Mouse (Mus musculus): Measurements from ENCODE around the gene Gm28051.

The Gm28051 gene

GRCm38 (mm10) chr12:102757689-102758402 is at the start of gene Gm28051, which contains the start of the genes Gon7 and Ubr7:
Gm28051 (minus strand) TSS chr12:102757765.
Gon7 (minus strand) TSS chr12:102757803.
Ubr7 (plus strand) TSS chr12:102757967.
- peak; percentile 95 for DNase-seq (ENCODE audit: low spot score in 2 of 2)

- no peak for DNase-seq (ENCODE audit: low spot score in 2 of 2)
Observed at GRCm38 (mm10) chr12:102799528-102799927, 42.0 kb upstream of the Gm28051 start.

- DNase-seq (ENCODE audit: low spot score in 2 of 2): no peak
Observed at GRCm38 (mm10) chr12:102787927-102788326, 30.4 kb upstream of the Gm28051 start.

GRCm38 (mm10) chr12:102785593-102785985 is 28.0 kb upstream of the Gm28051 start:
- no peak for DNase-seq (ENCODE audit: low spot score in 2 of 2)

GRCm38 (mm10) chr12:102784899-102785592 is 27.5 kb upstream of the Gm28051 start:
- DNase-seq (ENCODE audit: low spot score in 2 of 2): no peak

- DNase-seq (ENCODE audit: low spot score in 2 of 2): no peak
Observed at GRCm38 (mm10) chr12:102782841-102783240, 25.3 kb upstream of the Gm28051 start.

- no peak for DNase-seq (ENCODE audit: low spot score in 2 of 2)
Observed at GRCm38 (mm10) chr12:102779452-102779851, 21.9 kb upstream of the Gm28051 start.

GRCm38 (mm10) chr12:102778151-102778550 is 20.6 kb upstream of the Gm28051 start:
- no peak for DNase-seq (ENCODE audit: low spot score in 2 of 2)

- no peak for DNase-seq (ENCODE audit: low spot score in 2 of 2)
Observed at GRCm38 (mm10) chr12:102776035-102776434, 18.5 kb upstream of the Gm28051 start.

GRCm38 (mm10) chr12:102772676-102773075 is 15.1 kb upstream of the Gm28051 start:
- DNase-seq (ENCODE audit: low spot score in 2 of 2): no peak

GRCm38 (mm10) chr12:102771601-102772000 is 14.0 kb upstream of the Gm28051 start:
- no peak for DNase-seq (ENCODE audit: low spot score in 2 of 2)

GRCm38 (mm10) chr12:102769000-102769399 is 11.4 kb upstream of the Gm28051 start:
- no peak for DNase-seq (ENCODE audit: low spot score in 2 of 2)

- DNase-seq (ENCODE audit: low spot score in 2 of 2): no peak
Observed at GRCm38 (mm10) chr12:102763696-102764095, 6.1 kb upstream of the Gm28051 start.

- no peak for DNase-seq (ENCODE audit: low spot score in 2 of 2)
Observed at GRCm38 (mm10) chr12:102761668-102762067, 4.1 kb upstream of the Gm28051 start.

- no peak for DNase-seq (ENCODE audit: low spot score in 2 of 2)
Observed at GRCm38 (mm10) chr12:102758936-102759335, 1.4 kb upstream of the Gm28051 start.

- no peak for DNase-seq (ENCODE audit: low spot score in 2 of 2)
Observed at GRCm38 (mm10) chr12:102758403-102758756, 815 bp upstream of the Gm28051 start, which contains the start of gene Gm20604. Gm20604 (minus strand) TSS chr12:102758672.

- no peak for DNase-seq (ENCODE audit: low spot score in 2 of 2)
Observed at GRCm38 (mm10) chr12:102757055-102757688, 393 bp downstream of the Gm28051 start.

GRCm38 (mm10) chr12:102756304-102756703 is 1.3 kb downstream of the Gm28051 start:
- DNase-seq (ENCODE audit: low spot score in 2 of 2): no peak

- no peak for DNase-seq (ENCODE audit: low spot score in 2 of 2)
Observed at GRCm38 (mm10) chr12:102748256-102748655, 9.3 kb downstream of the Gm28051 start.

GRCm38 (mm10) chr12:102744839-102745238 is 12.7 kb downstream of the Gm28051 start:
- no peak for DNase-seq (ENCODE audit: low spot score in 2 of 2)

- DNase-seq (ENCODE audit: low spot score in 2 of 2): peak; percentile 74 to 87
Observed at GRCm38 (mm10) chr12:102743589-102744574, 13.7 kb downstream of the Gm28051 start, which contains the start of the genes Moap1 and Tmem251. Moap1 (minus strand) TSS chr12:102743661. Tmem251 (plus strand) TSS chr12:102743762.

Data from frontal cortex, postnatal 14 days (tissue).